Mouse (Mus musculus) large intestine, adult 2 months (tissue): ENCODE measurements around the gene Tmtc4. TPM values are rescaled to one million over a fixed set of nuclear protein-coding genes. Genes with fewer than 3 reads are reported as not detected.

Experiments used
- DNase-seq: peaks from one replicate; pipeline ENCODE4 v3.0.0-alpha.2; 2012; ENCODE audit warnings: low read depth, low spot score
- WGBS: fragments of 180-500 bp; shearing (Covaris S2); methylation state at CpG from one replicate; pipeline ENCODE4 v1.1.7; 2018; 5-methylcytosine and 5-hydroxymethylcytosine counted together
- polyA plus RNA-seq: library from polyadenylated mRNA; depleted of rRNA; stranded (reverse); fragments of >200 nt; gene quantifications from 2 replicates; pipeline ENCODE4 v1.2.3, GENCODE M21; 2012; rRNA removed

The Tmtc4 gene
- 8.2 and 11.0 TPM in 2 replicates for polyA plus RNA-seq

DNA sequence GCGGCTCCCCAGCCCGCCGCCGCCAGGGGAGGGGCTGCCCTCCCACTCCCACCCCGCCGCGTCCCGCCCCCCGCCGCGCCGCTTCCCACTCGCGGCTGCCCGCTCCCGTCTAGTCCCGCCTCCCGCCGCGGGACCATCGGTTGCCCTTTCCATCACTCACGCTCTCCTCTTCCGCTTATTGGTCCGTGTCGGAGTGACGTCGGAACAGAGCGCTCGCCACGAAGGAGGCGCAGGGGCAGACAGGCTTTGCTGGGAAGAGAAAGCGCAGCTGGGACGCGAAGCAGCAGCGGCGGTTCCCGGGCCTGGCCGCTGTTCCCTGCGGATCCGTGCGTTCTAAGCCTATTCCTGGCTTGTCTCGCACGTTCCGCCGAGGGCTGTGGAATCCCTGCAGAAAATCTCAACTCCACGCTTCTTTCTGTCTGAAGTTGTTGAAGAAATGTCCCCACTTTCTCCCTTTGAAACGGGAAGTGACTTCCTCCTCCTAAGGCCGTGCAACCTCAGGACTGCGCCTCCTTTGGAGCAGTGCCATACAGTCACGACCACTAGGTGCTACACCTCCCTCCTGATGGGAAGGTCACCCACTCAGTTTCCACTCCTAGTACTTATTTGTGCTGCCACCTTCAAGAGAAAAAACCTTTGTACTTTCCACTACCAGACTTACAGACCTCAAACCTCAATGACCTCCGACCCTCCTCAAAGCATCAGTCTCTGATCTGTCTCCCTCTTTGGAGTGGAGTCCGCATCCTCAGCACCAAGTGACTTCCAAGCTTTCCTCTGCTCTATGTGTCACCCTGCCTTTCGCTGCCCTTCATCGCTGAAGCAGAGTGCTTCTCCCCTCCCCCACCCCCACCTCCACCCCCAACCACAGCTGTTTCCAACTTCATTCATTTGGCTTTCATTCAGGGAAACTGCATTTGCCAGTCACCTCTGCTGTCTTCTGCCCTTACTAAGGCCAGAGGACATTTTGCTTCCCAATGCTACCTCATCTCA, at the start of gene Tmtc4:
Gene Tmtc4 (minus strand): TSS at position 810 of the 990 bp plus-strand sequence.
- DNase-seq, result peak; percentile 95

DNA sequence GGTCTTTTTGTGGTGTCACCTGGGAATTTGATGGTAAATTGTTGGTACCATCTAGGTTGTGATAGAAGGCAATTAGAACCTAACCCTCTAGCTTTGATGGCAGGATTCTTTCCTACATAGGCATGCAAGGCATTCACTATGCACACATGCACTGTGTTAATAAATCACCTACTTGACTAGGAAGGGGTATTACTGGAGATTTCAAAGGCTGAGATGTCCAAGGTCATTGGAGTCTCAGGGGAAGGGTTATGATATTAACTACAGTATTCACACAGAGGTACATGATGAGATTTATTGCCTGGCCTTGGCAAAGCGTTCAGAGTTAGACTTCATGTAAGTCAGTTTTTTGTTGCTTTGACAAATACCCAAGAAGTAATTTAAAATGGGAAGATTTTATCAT, 48.6 kb upstream of the Tmtc4 start:
- DNase-seq, result no peak
- 33% methylated on average over 1 of the region's 1 CpGs for WGBS

More for the DNA sequence above, at the start of gene Tmtc4:
- WGBS, result 2% methylated on average over 53 of the region's 54 CpGs

DNA sequence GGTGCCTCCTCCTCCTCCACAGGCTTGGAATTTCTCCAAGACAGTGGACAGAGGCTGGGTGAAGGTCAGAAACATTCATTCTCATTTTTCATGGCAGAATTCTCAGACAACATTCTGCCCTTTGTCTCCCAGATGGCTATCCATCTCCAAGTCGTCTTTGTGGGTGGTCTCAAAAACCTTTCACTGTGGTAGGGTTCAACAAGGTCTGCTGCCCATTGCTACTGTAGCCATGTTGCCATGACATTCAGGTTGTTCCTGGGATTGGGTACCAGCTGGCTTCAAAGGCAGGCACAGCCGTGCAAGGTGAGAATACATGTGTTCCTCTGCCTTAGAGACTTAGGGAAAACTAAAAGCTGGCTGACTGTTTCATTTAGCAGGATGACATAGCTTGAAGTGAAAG, 44.0 kb upstream of the Tmtc4 start:
- DNase-seq, result no peak
- 65% methylated on average over 2 of the region's 2 CpGs for WGBS

DNA sequence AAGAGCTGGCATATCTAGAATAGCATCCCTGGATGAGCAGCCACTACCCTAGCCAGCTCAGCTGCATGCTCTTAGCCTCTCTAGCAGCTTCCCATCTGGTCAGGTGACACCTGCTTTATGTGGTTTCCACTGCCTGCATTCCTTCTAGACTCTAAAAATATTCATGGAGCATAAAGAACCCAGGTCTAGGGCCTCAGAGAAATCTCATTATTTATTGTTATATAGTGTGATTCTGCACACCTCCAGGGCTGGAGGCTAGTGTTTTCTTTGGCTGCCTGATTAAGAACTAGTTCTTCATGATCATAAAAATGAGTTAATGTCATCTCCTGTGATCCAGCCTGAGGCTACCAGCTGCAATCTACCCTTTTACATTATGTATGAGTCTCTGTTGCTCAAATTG, 39.1 kb upstream of the Tmtc4 start:
- DNase-seq, result no peak

DNA sequence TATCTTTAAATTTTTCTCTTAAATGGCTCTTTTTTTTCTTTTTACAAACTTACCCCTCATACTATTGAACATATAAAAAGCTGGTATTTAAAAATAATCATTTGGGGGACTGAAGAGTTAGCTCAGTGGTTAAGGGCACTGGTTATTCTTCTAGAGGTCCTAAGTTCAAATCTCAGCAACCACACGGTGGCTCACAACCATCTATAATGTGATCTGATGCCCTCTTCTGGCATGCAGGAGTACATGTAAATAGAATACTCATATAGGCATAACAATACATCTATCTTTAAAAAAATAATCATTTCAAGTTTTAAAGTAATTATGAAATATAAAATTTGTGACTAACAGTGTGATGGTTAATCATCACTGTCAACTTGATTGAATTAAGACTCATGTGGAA, 32.5 kb upstream of the Tmtc4 start:
- WGBS, result 80% methylated on average over 1 of the region's 1 CpGs
- DNase-seq, result no peak

GRCm38 (mm10) chr14:123015687-123016086, 31.9 kb upstream of the Tmtc4 start:
- no peak for DNase-seq
- WGBS, result 88% methylated on average over 2 of the region's 2 CpGs

DNA sequence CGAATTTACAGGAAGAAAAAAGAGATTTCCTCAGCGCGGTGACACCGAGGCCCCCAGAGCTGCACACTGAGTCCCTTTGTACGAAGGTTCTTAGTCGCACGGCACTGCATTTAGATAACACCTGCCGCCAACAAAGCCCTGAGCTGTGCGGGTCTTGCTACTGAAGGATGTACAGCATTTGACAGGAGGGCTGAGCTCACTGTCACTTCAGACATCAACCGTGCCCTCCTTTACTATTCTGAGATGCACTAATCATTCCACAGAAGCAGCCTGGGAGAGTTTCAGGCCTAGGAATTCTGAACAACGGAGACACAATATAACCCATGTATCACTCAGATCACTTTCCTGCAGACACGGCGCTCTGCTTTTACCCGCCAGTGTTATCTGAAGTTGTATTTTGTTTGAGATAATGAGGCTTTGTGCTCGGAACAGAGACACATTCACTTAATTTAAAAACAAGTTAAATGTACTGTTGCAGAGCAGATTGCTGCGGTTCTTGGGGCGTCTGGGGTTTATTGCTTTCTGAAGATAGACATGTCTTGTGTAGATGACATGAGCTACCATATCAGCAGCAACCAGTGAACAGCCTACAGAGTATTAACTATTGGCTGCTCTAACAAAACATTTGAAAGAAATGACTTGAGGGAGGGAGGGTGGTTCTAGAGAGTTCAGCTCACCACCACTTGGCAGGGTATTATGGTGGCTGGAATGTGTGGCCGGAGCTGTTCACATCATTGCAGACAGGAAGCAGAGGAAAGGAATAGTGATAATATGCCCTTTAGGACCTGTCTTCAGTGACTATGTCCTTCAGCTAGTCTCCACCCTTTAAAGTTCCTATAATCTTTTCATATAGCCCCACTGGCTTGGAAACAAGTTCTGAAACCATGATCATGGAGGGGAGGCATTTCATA, 25.5 kb upstream of the Tmtc4 start:
- no peak for DNase-seq
- WGBS, result 77% methylated on average over 18 of the region's 18 CpGs

DNA sequence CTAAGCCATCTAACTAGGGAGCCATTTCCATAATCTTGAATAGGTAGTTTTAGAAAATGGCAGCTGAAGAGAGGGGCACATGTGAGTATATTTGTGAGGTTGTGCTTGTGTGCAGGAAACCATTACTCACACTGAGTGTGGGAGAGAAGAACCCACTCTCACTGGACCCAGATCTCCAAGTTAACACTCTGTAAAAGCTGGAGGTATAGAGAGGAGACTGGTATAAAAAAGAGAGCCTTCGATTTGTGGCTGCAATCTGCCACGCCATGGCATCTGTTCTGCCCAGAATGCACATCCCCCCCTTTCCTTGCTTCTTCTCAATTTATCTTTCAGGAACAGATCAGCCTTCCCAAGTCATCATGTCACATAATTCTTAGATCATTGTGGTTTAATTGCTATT, 24.8 kb upstream of the Tmtc4 start:
- 91% methylated on average over 2 of the region's 2 CpGs for WGBS
- no peak for DNase-seq

DNA sequence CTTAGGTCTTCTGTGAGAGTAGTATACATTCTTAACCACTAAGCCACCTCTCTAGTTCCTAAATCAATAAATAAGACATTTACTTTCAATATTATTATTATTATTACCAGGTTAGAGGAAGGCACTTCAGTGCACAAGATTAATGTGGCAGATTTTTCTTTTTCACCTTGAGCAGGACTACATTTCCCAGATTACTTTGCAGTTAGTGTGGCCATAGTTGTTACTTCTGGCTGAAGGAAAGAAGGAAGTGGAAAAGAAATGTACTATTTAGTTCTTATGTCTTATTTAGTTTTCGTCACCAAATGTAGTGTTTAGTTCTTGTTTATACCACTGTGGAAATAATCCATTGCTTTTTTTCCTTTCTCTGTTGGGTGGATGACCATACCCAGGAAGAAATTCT, 19.9 kb upstream of the Tmtc4 start:
- 91% methylated on average over 1 of the region's 1 CpGs for WGBS
- no peak for DNase-seq

DNA sequence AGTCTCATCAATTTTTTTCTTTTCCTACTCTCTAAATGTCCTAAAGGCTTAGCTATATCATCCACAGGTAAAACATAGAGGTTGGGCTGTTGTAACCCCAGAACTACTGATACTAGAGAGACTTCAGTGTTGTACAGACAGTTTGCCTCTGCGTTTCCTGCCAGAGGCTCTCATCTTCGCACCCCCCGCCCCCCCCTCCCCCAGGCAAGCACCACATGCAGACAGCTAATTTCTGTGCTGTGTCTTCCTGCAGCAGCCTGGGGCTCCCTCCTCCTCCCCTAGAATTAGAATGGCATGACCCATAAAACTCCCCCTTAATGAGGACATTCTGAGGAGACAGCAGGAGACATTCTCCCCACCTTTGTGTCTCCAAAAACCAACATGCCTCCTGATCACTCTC, 17.6 kb upstream of the Tmtc4 start:
- WGBS, result 20% methylated on average over 3 of the region's 3 CpGs
- DNase-seq, result no peak

GRCm38 (mm10) chr14:122997465-122997864, 13.6 kb upstream of the Tmtc4 start:
- DNase-seq, result no peak
- 83% methylated on average over 1 of the region's 1 CpGs for WGBS

GRCm38 (mm10) chr14:122993935-122994334, 10.1 kb upstream of the Tmtc4 start:
- no peak for DNase-seq
- WGBS, result 69% methylated on average over 2 of the region's 2 CpGs

DNA sequence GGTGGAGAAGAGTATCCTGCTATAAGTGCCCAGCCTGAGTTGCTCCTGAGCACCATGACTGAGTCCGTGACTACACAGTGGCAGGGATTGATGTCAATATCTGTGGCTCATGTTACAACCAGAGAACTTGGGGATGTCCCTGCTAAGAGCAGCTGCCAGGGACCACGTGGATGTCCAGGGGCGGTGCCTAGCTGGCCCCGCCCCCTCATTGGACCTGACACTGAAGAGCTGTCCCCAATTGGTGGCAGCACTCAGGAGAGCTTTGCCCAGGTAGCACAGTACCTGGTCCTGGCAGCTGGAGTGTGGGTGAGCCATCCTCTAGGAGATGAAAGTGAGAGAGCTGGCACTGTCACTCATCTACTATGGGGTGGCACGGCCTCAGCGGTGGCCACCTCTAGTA, 9.1 kb upstream of the Tmtc4 start:
- 60% methylated on average over 6 of the region's 6 CpGs for WGBS
- no peak for DNase-seq

GRCm38 (mm10) chr14:122990521-122991052, 6.8 kb upstream of the Tmtc4 start:
- no peak for DNase-seq
- 53% methylated on average over 4 of the region's 4 CpGs for WGBS

- no peak for DNase-seq
- 15% methylated on average over 2 of the region's 2 CpGs for WGBS
Measured at GRCm38 (mm10) chr14:122986404-122986803, 2.6 kb upstream of the Tmtc4 start.

GRCm38 (mm10) chr14:122982571-122983225, 1.1 kb downstream of the Tmtc4 start:
- no peak for DNase-seq
- WGBS, result 1% methylated on average over 62 of the region's 63 CpGs

DNA sequence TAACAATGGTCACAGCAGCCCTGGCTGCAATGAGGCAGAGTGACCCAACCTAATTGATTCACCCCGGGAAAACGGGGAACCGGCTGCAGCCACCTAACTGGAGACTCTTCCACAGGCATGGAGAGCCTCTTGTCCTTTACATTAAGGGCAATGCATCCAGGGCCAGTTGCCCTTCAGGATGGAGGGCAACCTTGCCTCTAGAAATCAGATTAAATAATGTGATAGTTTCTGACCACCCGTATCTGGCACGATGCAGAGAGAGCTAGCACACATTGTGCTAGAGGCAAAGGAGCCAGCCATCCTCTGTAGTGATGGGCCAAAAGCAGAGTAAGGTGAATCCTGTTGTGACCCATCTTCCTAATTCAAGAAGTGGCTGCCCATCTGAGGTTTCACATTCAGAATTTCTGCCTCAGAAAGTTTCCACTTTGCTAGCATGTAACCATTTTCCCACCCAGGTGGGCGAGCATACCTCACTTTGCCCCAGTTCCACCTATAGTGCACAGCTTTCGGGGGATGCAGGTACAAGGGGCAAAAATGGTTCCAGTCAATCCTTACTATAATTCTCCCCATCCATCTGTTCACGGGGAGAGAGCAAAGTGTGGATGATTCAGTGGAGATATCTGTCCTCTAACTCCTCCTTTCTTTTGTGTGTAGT, 1.9 kb downstream of the Tmtc4 start:
- DNase-seq, result no peak

DNA sequence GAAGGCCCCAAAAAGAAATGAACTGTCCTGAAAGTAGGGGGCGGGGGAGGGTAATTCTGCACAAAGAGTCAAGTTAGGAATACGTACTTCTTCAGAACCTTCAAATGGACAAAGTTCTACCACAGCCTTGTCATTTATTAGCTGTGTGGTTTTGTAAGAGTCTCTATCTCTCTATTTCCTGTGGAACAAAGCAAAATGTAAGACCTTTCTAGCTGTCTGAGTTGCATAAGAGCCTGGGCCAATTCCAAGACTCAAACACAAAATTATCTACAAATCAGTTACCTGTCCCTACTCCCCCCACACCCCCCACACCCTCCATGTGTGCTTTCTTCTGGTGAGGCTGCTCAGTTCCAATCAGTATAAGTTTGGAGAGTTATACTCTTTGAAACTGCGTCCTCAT, 5.0 kb downstream of the Tmtc4 start:
- no peak for DNase-seq
- 74% methylated on average over 3 of the region's 3 CpGs for WGBS

More for the DNA sequence above, 1.9 kb downstream of the Tmtc4 start:
- WGBS, result 52% methylated on average over 8 of the region's 8 CpGs

DNA sequence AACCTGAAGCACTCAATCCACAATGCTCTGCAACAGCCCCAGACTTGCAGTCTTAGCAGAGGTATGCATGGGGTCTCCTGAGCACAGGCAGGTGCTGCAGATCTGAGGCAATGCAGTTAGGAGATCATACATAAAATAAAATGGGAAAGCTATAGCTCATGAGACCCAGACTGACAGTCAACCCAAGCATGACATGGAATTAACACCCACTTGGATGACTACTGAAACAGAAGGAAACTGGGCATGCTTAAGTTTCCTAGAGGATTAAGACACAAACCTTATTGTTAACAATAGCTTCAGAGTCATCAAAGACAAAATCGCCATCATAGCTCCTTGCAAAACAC, 6.1 kb downstream of the Tmtc4 start:
- DNase-seq, result no peak
- WGBS, result 85% methylated on average over 1 of the region's 1 CpGs
